Mouse (Mus musculus): Measurements from ENCODE around the gene Prim2.

DNA sequence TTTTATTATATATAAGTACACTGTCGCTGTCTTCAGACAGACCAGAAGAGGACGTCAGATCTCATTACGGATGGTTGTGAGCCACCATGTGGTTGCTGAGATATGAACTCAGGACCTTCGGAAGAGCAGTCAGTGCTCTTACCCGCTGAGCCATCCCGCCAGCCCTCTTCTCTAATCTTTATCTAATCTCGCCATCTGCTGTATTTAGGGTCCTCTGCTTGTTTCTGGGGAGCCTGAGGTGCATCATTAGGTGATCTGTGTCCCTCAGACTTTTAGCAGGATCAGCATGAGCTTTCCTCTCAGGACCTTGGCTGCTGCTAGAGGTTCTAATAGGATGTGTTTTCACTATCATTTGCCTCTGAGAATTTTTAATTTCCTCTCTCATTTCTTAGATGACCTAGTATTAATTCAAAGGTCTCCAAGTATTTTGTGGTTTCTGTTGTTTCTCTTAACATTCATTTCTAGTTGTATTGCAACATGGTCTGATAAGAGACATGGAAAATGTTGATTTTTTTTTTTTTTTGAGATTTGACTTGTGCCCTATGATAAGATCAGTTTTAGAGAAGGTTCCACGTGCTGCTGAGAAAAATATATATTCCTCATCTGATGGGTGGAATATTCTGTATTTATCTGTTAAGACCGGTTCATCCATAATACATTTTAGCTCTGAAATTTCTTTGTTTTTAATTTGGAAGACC is 49.4 kb downstream of the Prim2 start:
- TF ChIP-seq EP300 (IDR thresholded peaks at IDR 0.05; ENCODE audit: insufficient read depth, low read depth, low read length) = no peak
- no peak for TF ChIP-seq POLR2A (IDR thresholded peaks at IDR 0.05; ENCODE audit: insufficient read depth, low read length)

All from ES-Bruce4 (cell line).